Comparison of ENCODE assay signal across 9 mouse cellular contexts in genomic region chr1:61472579-61473242, GRCm38 (mm10).
A peak's percentile ranks its signal among the peaks of the same experiment; 100 is the strongest.
DNase-seq lines count a peak whose midpoint lies in the region; ATAC-seq and TF ChIP-seq lines count a peak whose summit lies in the region.
"Had no signal": no experiment of that assay in that cellular context is flagged by ENCODE, and none has a peak within 500 bp of the region (broad histone marks: within the 10 kb centered on the region; RNA-seq: fewer than 3 reads in every experiment).

No protein-coding gene starts in this region.

- H3K36me3 ChIP-seq in hindbrain, postnatal 0 days (ENCODE audit: insufficient read depth, low read length): no peaks in the 10 kb centered on the region
- no peaks in the 10 kb centered on the region for H3K36me3 ChIP-seq in midbrain, embryonic 12.5 days
- no peaks in the 10 kb centered on the region for H3K36me3 ChIP-seq in kidney, embryonic 14.5 days (ENCODE audit: control insufficient read depth, insufficient read depth, low read length)

- peak overlapping the region; percentile 16 for H3K4me3 ChIP-seq in hindbrain, postnatal 0 days (ENCODE audit: low read length)
- H3K4me3 ChIP-seq in midbrain, embryonic 12.5 days: no peak overlapping the region
- no peak overlapping the region for H3K4me3 ChIP-seq in kidney, embryonic 14.5 days (ENCODE audit: low read length)

- TF ChIP-seq CTCF in hindbrain, postnatal 0 days (IDR thresholded peaks at IDR 0.05; ENCODE audit: low read depth): no peak

- peak overlapping the region; percentile 28; the same call in 1 of the 2 replicates for H3K9ac ChIP-seq in hindbrain, postnatal 0 days (replicated peaks; ENCODE audit: low read length)
- no peak overlapping the region for H3K9ac ChIP-seq in midbrain, embryonic 12.5 days (replicated peaks)
- H3K9ac ChIP-seq in kidney, embryonic 14.5 days (ENCODE audit: low read depth, low read length): no peak overlapping the region

- peak overlapping the region; percentile 52 for H3K4me2 ChIP-seq in hindbrain, postnatal 0 days (ENCODE audit: low read depth, low read length)
- peak overlapping the region; percentile 30 for H3K4me2 ChIP-seq in midbrain, embryonic 12.5 days (replicated peaks)
- no peak overlapping the region for H3K4me2 ChIP-seq in kidney, embryonic 14.5 days (replicated peaks; ENCODE audit: low read depth, low read length)

- 31% methylated on average over 13 of the region's 13 CpGs for WGBS in hindbrain, postnatal 0 days
- 71% methylated on average over 13 of the region's 13 CpGs for WGBS in midbrain, embryonic 12.5 days
- WGBS in kidney, embryonic 14.5 days: 80% methylated on average over 13 of the region's 13 CpGs

- peak overlapping the region; percentile 79 for H3K27ac ChIP-seq in hindbrain, postnatal 0 days
- H3K27ac ChIP-seq in midbrain, embryonic 12.5 days (replicated peaks): peak overlapping the region; percentile 80
- no peak overlapping the region for H3K27ac ChIP-seq in kidney, embryonic 14.5 days (ENCODE audit: low read depth, low read length)

- ATAC-seq in hindbrain, postnatal 0 days: peak; percentile 70
- ATAC-seq in midbrain, embryonic 12.5 days (ENCODE audit: low FRiP score, low read depth): 0 out of 2 replicates have a peak, but pooled peaks have one; percentile 30
- ATAC-seq in kidney, embryonic 14.5 days (ENCODE audit: low FRiP score, low TSS enrichment): no peak

- H3K9me3 ChIP-seq in hindbrain, postnatal 0 days (ENCODE audit: low read length): no peaks in the 10 kb centered on the region
- no peaks in the 10 kb centered on the region for H3K9me3 ChIP-seq in midbrain, embryonic 12.5 days
- H3K9me3 ChIP-seq in kidney, embryonic 14.5 days (ENCODE audit: control insufficient read depth, low read length): no peaks in the 10 kb centered on the region

- peak; percentile 1 to 4 for DNase-seq in cerebellum, postnatal 14 days
- DNase-seq in cerebellum, adult 11-12 months: no peak
- DNase-seq in hindbrain, postnatal 0 days (ENCODE audit: low spot score): peak; percentile 73
- peak; percentile 5 for DNase-seq in right cerebral cortex, postnatal 14 days
- DNase-seq in adrenal gland, adult (ENCODE audit: inconsistent age in 2 of 2, low spot score in 1 of 2): no peak
- no peak for DNase-seq in kidney, adult 11 months
- DNase-seq: lung, adult 2 months had no signal

- no peaks in the 10 kb centered on the region for H3K27me3 ChIP-seq in hindbrain, postnatal 0 days (ENCODE audit: insufficient read depth, low read length)
- no peaks in the 10 kb centered on the region for H3K27me3 ChIP-seq in midbrain, embryonic 12.5 days
- H3K27me3 ChIP-seq in kidney, embryonic 14.5 days (ENCODE audit: control insufficient read depth, insufficient read depth, low read length): no peaks in the 10 kb centered on the region

- H3K4me1 ChIP-seq in hindbrain, postnatal 0 days (ENCODE audit: insufficient read depth, low read length): no peaks in the 10 kb centered on the region
- H3K4me1 ChIP-seq in midbrain, embryonic 12.5 days: peaks cover 8% of the 10 kb centered on the region; the same call in 1 of the 2 replicates
- H3K4me1 ChIP-seq in kidney, embryonic 14.5 days (ENCODE audit: control insufficient read depth, insufficient read depth, low read length): no peaks in the 10 kb centered on the region

Comparison
In these comparisons a context has a peak if more than half of its experiments do, and no peak if none do; other contexts are left out.
1. DNase-seq: peak in cerebellum, postnatal 14 days (2 of 2), hindbrain, postnatal 0 days (single experiment) and right cerebral cortex, postnatal 14 days (single experiment); none in cerebellum, adult 11-12 months (single experiment), adrenal gland, adult (0 of 2) and kidney, adult 11 months (single experiment).